Mouse (Mus musculus) left cerebral cortex, adult 2 months (tissue): ENCODE measurements around the gene Rpl18a. TPM values are rescaled to one million over a fixed set of nuclear protein-coding genes. Genes with fewer than 3 reads are reported as not detected.

Experiments
- DNase-seq, 2 experiments: peaks; one replicate each; pipeline ENCODE4 v3.0.0; 2021 to 2022; ENCODE audit warnings: low spot score in 2 of 2, mixed read lengths in 1 of 2; ENCODE audit errors: extremely low spot score in 1 of 2
- H3K27ac ChIP-seq: fragments of 200-600 bp; 2 replicates; pipeline ENCODE4 v1.8.1; 2022
- H3K4me3 ChIP-seq: fragments of 200-600 bp; 2 replicates; pipeline ENCODE4 v1.8.1; 2022
- CTCF ChIP-seq: fragments of 200-600 bp; IDR thresholded peaks from 2 replicates; pipeline ENCODE4 v1.8.1; 2022; ENCODE audit warnings: antibody characterized with exemption, mild to moderate bottlenecking, moderate library complexity
- intact Hi-C: fragments of 180-260 bp; cut with DNase I; formaldehyde crosslinking; loops from one replicate; pipeline ENCODE4 v1.15.1; 2025
- total RNA-seq, 2 experiments: library from RNA; stranded (reverse); gene quantifications; 2 replicates each; pipeline ENCODE4 v1.2.3; 2021

The Rpl18a gene
- total RNA-seq, 2 experiments from 2014 or later: 588 to 633 TPM

GRCm38 (mm10) chr8:70892896-70893655 lies 4.1 kb downstream of the Rpl18a start:
- Histone ChIP-seq H3K4me3 (no peak overlapping the region), H3K27ac (no peak overlapping the region)
- intact Hi-C loops: loop anchor here (10.0 kb wide), 1 partner anchor 572 kb away; the partner anchor contains the start of genes Abhd8, Dda1 and Mrpl34
- no peak for DNase-seq
- TF ChIP-seq CTCF: no peak

- H3K4me3 ChIP-seq: 0 out of 2 replicates have a peak within 1 kb of the TSS, but pooled peaks have one; percentile 7
Measured at GRCm38 (mm10) chr8:70892022-70892895, 5.0 kb downstream of the Rpl18a start, which contains the start of gene Slc5a5. Slc5a5 (minus strand) TSS chr8:70892757.

GRCm38 (mm10) chr8:70891356-70891755 lies 5.9 kb downstream of the Rpl18a start:
- intact Hi-C loops: loop anchor here (10.0 kb wide), 1 partner anchor 573 kb away; the partner anchor contains the start of genes Abhd8, Dda1 and Mrpl34
- no peak overlapping the region for H3K27ac ChIP-seq
- DNase-seq: no peak
- TF ChIP-seq CTCF: no peak
- no peak overlapping the region for H3K4me3 ChIP-seq

More at GRCm38 (mm10) chr8:70892022-70892895, 5.0 kb downstream of the Rpl18a start, which contains the start of gene Slc5a5:
- no peak for DNase-seq
- H3K27ac ChIP-seq: no peak within 1 kb of the TSS
- intact Hi-C loops: loop anchor here (10.0 kb wide), 1 partner anchor 573 kb away; the partner anchor contains the start of genes Abhd8, Dda1 and Mrpl34
- TF ChIP-seq CTCF: no peak

- Histone ChIP-seq H3K27ac (no peak overlapping the region), H3K4me3 (no peak overlapping the region)
- no peak for DNase-seq
- intact Hi-C loops: loop anchor here (10.0 kb wide), 1 partner anchor 574 kb away; the partner anchor contains the start of genes Abhd8, Dda1 and Mrpl34
- TF ChIP-seq CTCF: no peak
Measured at GRCm38 (mm10) chr8:70890656-70891055, 6.6 kb downstream of the Rpl18a start.

- DNase-seq: peak in 1 of 2 experiments; percentile 58
- no peak for TF ChIP-seq CTCF
- intact Hi-C loops: no loop called here
- Histone ChIP-seq H3K4me3 (no peak overlapping the region), H3K27ac (no peak overlapping the region)
Measured at GRCm38 (mm10) chr8:70887669-70888068, 9.5 kb downstream of the Rpl18a start.

- no peak for TF ChIP-seq CTCF
- intact Hi-C loops: no loop called here
- no peak for DNase-seq
- Histone ChIP-seq H3K4me3 (no peak overlapping the region), H3K27ac (no peak overlapping the region)
Measured at GRCm38 (mm10) chr8:70885612-70886011, 11.6 kb downstream of the Rpl18a start.

- no peak for TF ChIP-seq CTCF
- no peak overlapping the region for H3K4me3 ChIP-seq
- intact Hi-C loops: no loop called here
- no peak overlapping the region for H3K27ac ChIP-seq
- DNase-seq: no peak
Measured at GRCm38 (mm10) chr8:70884683-70885082, 12.5 kb downstream of the Rpl18a start.

GRCm38 (mm10) chr8:70884186-70884585 lies 13.0 kb downstream of the Rpl18a start:
- Histone ChIP-seq H3K4me3 (no peak overlapping the region), H3K27ac (no peak overlapping the region)
- TF ChIP-seq CTCF: no peak
- no peak for DNase-seq
- intact Hi-C loops: no loop called here

GRCm38 (mm10) chr8:70880546-70880945 lies 16.7 kb downstream of the Rpl18a start:
- peak overlapping the region; percentile 22 for H3K27ac ChIP-seq
- H3K4me3 ChIP-seq: no peak overlapping the region
- TF ChIP-seq CTCF: no peak
- no peak for DNase-seq
- intact Hi-C loops: no loop called here

- peak overlapping the region; percentile 22 for H3K27ac ChIP-seq
- no peak overlapping the region for H3K4me3 ChIP-seq
- DNase-seq: no peak
- TF ChIP-seq CTCF: no peak; the same call in 1 of the 2 replicates
- intact Hi-C loops: no loop called here
Measured at GRCm38 (mm10) chr8:70880126-70880525, 17.1 kb downstream of the Rpl18a start.

- TF ChIP-seq CTCF: no peak
- no peak for DNase-seq
- Histone ChIP-seq H3K27ac (peak overlapping the region; percentile 22; the same call in 1 of the 2 replicates), H3K4me3 (no peak overlapping the region)
- intact Hi-C loops: no loop called here
Measured at GRCm38 (mm10) chr8:70879500-70879899, 17.7 kb downstream of the Rpl18a start.
